9 mouse cellular contexts compared by ENCODE assay signal in genomic region chr5:24526190-24526888, GRCm38 (mm10). TPM values are rescaled to one million over a fixed set of nuclear protein-coding genes. Genes with fewer than 3 reads are reported as not detected.
DNase-seq lines count a peak whose midpoint lies in the region; ATAC-seq and TF ChIP-seq lines count a peak whose summit lies in the region.
"Had no signal": no experiment of that assay in that cellular context is flagged by ENCODE, and none has a peak within 500 bp of the region (broad histone marks: within the 10 kb centered on the region; RNA-seq: fewer than 3 reads in every experiment).

No protein-coding gene starts in this region.

- no peak for ATAC-seq in liver, embryonic 11.5 days (replicated peaks; ENCODE audit: low FRiP score)
- peak; percentile 60; the same call in 1 of the 2 replicates for ATAC-seq in forebrain, embryonic 14.5 days
- ATAC-seq in limb, embryonic 14.5 days (ENCODE audit: low FRiP score, low read depth) = 0 out of 2 replicates have a peak, but pooled peaks have one; percentile 35

- WGBS in liver, embryonic 11.5 days = 1% methylated on average over 86 of the region's 109 CpGs
- WGBS in forebrain, embryonic 14.5 days = under 1% methylated on average over 68 of the region's 109 CpGs
- WGBS in limb, embryonic 14.5 days = 1% methylated on average over 12 of the region's 109 CpGs

- no peak for TF ChIP-seq POLR2A in limb, embryonic 14.5 days (IDR thresholded peaks at IDR 0.05; ENCODE audit: borderline replicate concordance, extremely low read depth, insufficient read depth, insufficient read length)

- peaks cover 96% of the 10 kb centered on the region for H3K27me3 ChIP-seq in liver, embryonic 11.5 days (replicated peaks; ENCODE audit: control insufficient read depth, insufficient read depth, low read length)
- peaks cover 80% of the 10 kb centered on the region for H3K27me3 ChIP-seq in forebrain, embryonic 14.5 days (replicated peaks; ENCODE audit: control insufficient read depth, insufficient read depth, low read length)
- H3K27me3 ChIP-seq in limb, embryonic 14.5 days (ENCODE audit: control insufficient read depth, insufficient read depth, low read length) = peaks cover 84% of the 10 kb centered on the region

- no peak overlapping the region for H3K9ac ChIP-seq in liver, embryonic 11.5 days (ENCODE audit: low read depth, low read length)
- H3K9ac ChIP-seq in forebrain, embryonic 14.5 days (ENCODE audit: low read length) = peak overlapping the region; percentile 53
- peak overlapping the region; percentile 28; the same call in 1 of the 2 replicates for H3K9ac ChIP-seq in limb, embryonic 14.5 days (ENCODE audit: low read depth, low read length, severe bottlenecking)

- no peaks in the 10 kb centered on the region for H3K9me3 ChIP-seq in liver, embryonic 11.5 days (ENCODE audit: control insufficient read depth, low read length)
- H3K9me3 ChIP-seq in forebrain, embryonic 14.5 days (replicated peaks; ENCODE audit: control insufficient read depth, low read length) = no peaks in the 10 kb centered on the region
- no peaks in the 10 kb centered on the region for H3K9me3 ChIP-seq in limb, embryonic 14.5 days (ENCODE audit: control insufficient read depth, low read length)

- H3K27ac ChIP-seq in liver, embryonic 11.5 days (ENCODE audit: low read depth, low read length) = no peak overlapping the region
- no peak overlapping the region for H3K27ac ChIP-seq in forebrain, embryonic 14.5 days (ENCODE audit: low read depth, low read length)
- H3K27ac ChIP-seq in limb, embryonic 14.5 days (replicated peaks; ENCODE audit: low read depth, low read length) = no peak overlapping the region
- H3K27ac ChIP-seq: macrophage had no signal

- H3K4me2 ChIP-seq in liver, embryonic 11.5 days = peak overlapping the region; percentile 65
- peak overlapping the region; percentile 87 for H3K4me2 ChIP-seq in forebrain, embryonic 14.5 days (ENCODE audit: low read length)
- H3K4me2 ChIP-seq in limb, embryonic 14.5 days (replicated peaks; ENCODE audit: low read depth, low read length, severe bottlenecking) = peak overlapping the region; percentile 74

- H3K4me1 ChIP-seq in liver, embryonic 11.5 days (replicated peaks; ENCODE audit: control insufficient read depth, insufficient read depth, low read length) = peaks cover 11% of the 10 kb centered on the region
- peaks cover 9% of the 10 kb centered on the region for H3K4me1 ChIP-seq in forebrain, embryonic 14.5 days (ENCODE audit: control insufficient read depth, insufficient read depth, low read length)
- peaks cover 5% of the 10 kb centered on the region; the same call in 1 of the 2 replicates for H3K4me1 ChIP-seq in limb, embryonic 14.5 days (ENCODE audit: control insufficient read depth, insufficient read depth, low read length)

- H3K4me3 ChIP-seq in liver, embryonic 11.5 days (ENCODE audit: low read depth, low read length) = peak overlapping the region; percentile 46
- H3K4me3 ChIP-seq in forebrain, embryonic 14.5 days (ENCODE audit: low read depth, low read length) = peak overlapping the region; percentile 39
- H3K4me3 ChIP-seq in limb, embryonic 14.5 days (replicated peaks; ENCODE audit: low read length) = peak overlapping the region; percentile 39

- no peaks in the 10 kb centered on the region for H3K36me3 ChIP-seq in liver, embryonic 11.5 days (ENCODE audit: control insufficient read depth, insufficient read depth, low read length)
- no peaks in the 10 kb centered on the region for H3K36me3 ChIP-seq in forebrain, embryonic 14.5 days (ENCODE audit: control insufficient read depth, insufficient read depth, low read length)
- no peaks in the 10 kb centered on the region for H3K36me3 ChIP-seq in limb, embryonic 14.5 days (ENCODE audit: control insufficient read depth, insufficient read depth, low read length)

- DNase-seq in liver, embryonic 11.5 days (ENCODE audit: low spot score) = no peak
- no peak for DNase-seq in liver
- no peak for DNase-seq in forebrain, embryonic 14.5 days (ENCODE audit: low spot score)
- DNase-seq in limb, embryonic 14.5 days (ENCODE audit: low spot score) = no peak
- DNase-seq in retina, embryonic 14.5 days (ENCODE audit: low spot score) = peak; percentile 45
- no peak for DNase-seq in layer of hippocampus, adult 9-10 months (ENCODE audit: low spot score)
- no peak for DNase-seq in left cerebral cortex, adult 18-20 months (ENCODE audit: low spot score in 2 of 2)
- no peak for DNase-seq in spleen, postnatal 36 days (ENCODE audit: low spot score in 2 of 2)

RNA-seq across cellular contexts. Expression of gene Gbx1, which starts 0.7 kb away (rescaled TPM):
- polyA plus RNA-seq in liver, embryonic 11.5 days (2014; fragmentation: Nextera tagmentation; extraction: Ambion mirVana) = 0.04 TPM in 1 of 2 replicates, not detected in the other
- 0.49 and 0.51 TPM in 2 replicates for polyA plus RNA-seq in forebrain, embryonic 14.5 days (2014; fragmentation: Nextera tagmentation; extraction: Ambion mirVana)
- polyA plus RNA-seq in limb, embryonic 14.5 days (2012; rRNA removed) = 0.04 and 0.05 TPM in 2 replicates
- not detected in 2 replicates for polyA plus RNA-seq in limb, embryonic 14.5 days (2014; fragmentation: Nextera tagmentation; extraction: Ambion mirVana)
- total RNA-seq in left cerebral cortex, adult 18-20 months (2021) = under 1 TPM; 0.21 to 0.33 TPM
- polyA plus RNA-seq: macrophage had no signal

RNA-seq across cellular contexts. Expression of gene Asb10, which starts 14.4 kb away (rescaled TPM):
- polyA plus RNA-seq in liver, embryonic 11.5 days (2014; fragmentation: Nextera tagmentation; extraction: Ambion mirVana) = 0.23 and 0.30 TPM in 2 replicates
- polyA plus RNA-seq in forebrain, embryonic 14.5 days (2014; fragmentation: Nextera tagmentation; extraction: Ambion mirVana) = 0.09 and 0.17 TPM in 2 replicates
- 2.7 and 3.8 TPM in 2 replicates for polyA plus RNA-seq in limb, embryonic 14.5 days (2012; rRNA removed)
- polyA plus RNA-seq in limb, embryonic 14.5 days (2014; fragmentation: Nextera tagmentation; extraction: Ambion mirVana) = 0.62 and 1.1 TPM in 2 replicates
- total RNA-seq in left cerebral cortex, adult 18-20 months (2021) = not detected

RNA-seq across cellular contexts. Expression of gene 4931409K22Rik, which starts 30.3 kb away (rescaled TPM):
- polyA plus RNA-seq in liver, embryonic 11.5 days (2014; fragmentation: Nextera tagmentation; extraction: Ambion mirVana) = 0.18 TPM in 1 of 2 replicates, not detected in the other
- 0.06 and 0.09 TPM in 2 replicates for polyA plus RNA-seq in forebrain, embryonic 14.5 days (2014; fragmentation: Nextera tagmentation; extraction: Ambion mirVana)
- polyA plus RNA-seq in limb, embryonic 14.5 days (2012; rRNA removed) = 0.35 and 0.51 TPM in 2 replicates
- 0.12 and 0.17 TPM in 2 replicates for polyA plus RNA-seq in limb, embryonic 14.5 days (2014; fragmentation: Nextera tagmentation; extraction: Ambion mirVana)
- not detected for total RNA-seq in left cerebral cortex, adult 18-20 months (2021)
- polyA plus RNA-seq: macrophage had no signal

RNA-seq across cellular contexts. Expression of gene Abcf2, which starts 50.9 kb away (rescaled TPM):
- polyA plus RNA-seq in liver, embryonic 11.5 days (2014; fragmentation: Nextera tagmentation; extraction: Ambion mirVana) = 122 and 144 TPM in 2 replicates
- polyA plus RNA-seq in forebrain, embryonic 14.5 days (2014; fragmentation: Nextera tagmentation; extraction: Ambion mirVana) = 111 and 112 TPM in 2 replicates
- polyA plus RNA-seq in limb, embryonic 14.5 days (2012; rRNA removed) = 81.0 and 82.5 TPM in 2 replicates
- 94.3 TPM in 2 replicates for polyA plus RNA-seq in limb, embryonic 14.5 days (2014; fragmentation: Nextera tagmentation; extraction: Ambion mirVana)
- 10 to 100 TPM; 89.7 to 90.5 TPM for total RNA-seq in left cerebral cortex, adult 18-20 months (2021)
